Mouse (Mus musculus) natural killer cell, adult 2 months (primary cell): ENCODE data around the gene Chst8.

Experiments used
- DNase-seq, 2 experiments: peaks; one replicate each; pipeline ENCODE4 v3.0.0; 2022; ENCODE audit warnings: low spot score in 2 of 2

The Chst8 gene

GRCm38 (mm10) chr7:34799950-34800511 lies 12.5 kb downstream of the Chst8 start:
- DNase-seq, result no peak

DNA sequence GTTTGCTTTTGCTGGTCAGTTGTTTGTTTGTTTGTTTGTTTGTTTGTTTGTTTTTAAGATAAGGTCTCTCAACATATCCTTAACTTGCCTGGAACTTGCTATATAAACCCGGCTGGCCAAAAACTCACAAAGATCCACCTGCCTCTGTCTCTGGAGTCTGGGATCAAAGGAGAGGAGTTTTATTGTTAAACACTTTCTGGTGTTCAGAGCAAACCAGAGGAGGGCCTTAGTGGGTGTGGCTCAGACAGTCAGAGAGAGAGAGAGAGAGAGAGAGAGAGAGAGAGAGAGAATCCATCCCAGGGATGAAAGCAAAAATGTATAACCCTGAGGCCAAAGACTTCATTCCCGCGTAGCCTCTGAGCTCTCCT lies 13.1 kb downstream of the Chst8 start:
- no peak for DNase-seq

GRCm38 (mm10) chr7:34798441-34799403 lies 13.8 kb downstream of the Chst8 start:
- no peak for DNase-seq

DNA sequence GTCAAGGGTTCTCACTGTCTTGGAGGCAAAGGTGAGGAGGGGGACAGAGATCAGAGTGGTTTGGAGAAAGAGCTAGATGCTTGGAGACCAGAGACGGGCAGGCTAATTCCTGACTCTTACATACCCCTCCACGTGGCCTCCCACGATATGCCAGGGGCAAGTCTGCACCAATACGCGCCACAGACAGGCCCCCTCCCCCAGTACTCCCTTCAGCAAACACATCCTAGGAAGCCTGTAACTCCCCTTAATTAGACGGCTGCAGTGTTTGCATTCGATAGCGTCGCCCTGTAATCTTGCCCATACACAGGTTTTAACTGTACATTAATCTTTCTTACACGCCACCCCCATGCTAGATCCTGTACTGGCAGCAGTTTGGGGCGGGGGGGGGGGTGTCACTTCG lies 14.5 kb downstream of the Chst8 start:
- no peak for DNase-seq

- no peak for DNase-seq
Measured at GRCm38 (mm10) chr7:34790459-34790858, 22.1 kb downstream of the Chst8 start.

- no peak for DNase-seq
Measured at GRCm38 (mm10) chr7:34787171-34787570, 25.3 kb downstream of the Chst8 start.

GRCm38 (mm10) chr7:34785052-34785451 lies 27.5 kb downstream of the Chst8 start:
- DNase-seq, result no peak

DNA sequence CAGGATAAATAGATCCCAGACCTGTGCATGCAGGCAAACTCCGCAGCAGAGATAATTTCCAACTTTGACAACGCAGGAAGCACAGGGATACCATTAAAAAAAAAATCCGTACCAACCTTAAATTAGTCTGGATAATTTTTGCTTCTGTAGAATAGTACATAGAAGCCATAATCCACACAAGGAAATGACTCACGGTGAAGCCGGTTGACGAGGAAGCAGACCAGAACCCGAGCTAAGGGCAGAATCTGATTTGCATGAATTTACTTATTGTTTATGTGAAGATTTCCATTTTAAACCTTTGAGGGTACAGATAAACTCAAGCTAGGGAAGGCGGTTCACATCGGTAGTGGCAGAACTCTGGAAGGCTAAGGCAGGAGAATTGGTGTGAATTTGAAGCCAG lies 28.0 kb downstream of the Chst8 start:
- DNase-seq, result no peak

- no peak for DNase-seq
Measured at GRCm38 (mm10) chr7:34781988-34782387, 30.5 kb downstream of the Chst8 start.

GRCm38 (mm10) chr7:34781217-34781616 lies 31.3 kb downstream of the Chst8 start:
- no peak for DNase-seq

DNA sequence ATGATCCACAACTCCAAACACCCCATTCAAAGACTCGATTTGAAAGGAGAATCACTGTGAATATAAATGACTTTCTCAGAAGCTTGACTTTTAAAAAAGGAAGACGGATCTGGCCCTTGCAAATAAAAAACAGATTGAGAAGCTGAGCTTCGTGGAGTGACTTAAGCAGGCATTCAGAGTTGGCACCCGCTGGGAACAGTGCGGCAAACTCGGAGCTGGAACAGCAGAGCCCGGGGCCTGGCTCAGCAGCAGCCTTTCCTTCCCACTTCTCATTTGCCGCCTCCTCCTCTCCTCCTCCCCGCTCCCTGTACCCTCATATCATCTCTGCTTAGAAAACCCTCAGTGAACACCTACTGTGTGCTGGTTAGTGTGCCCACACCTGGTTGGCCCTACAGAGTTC lies 34.1 kb downstream of the Chst8 start:
- no peak for DNase-seq

DNA sequence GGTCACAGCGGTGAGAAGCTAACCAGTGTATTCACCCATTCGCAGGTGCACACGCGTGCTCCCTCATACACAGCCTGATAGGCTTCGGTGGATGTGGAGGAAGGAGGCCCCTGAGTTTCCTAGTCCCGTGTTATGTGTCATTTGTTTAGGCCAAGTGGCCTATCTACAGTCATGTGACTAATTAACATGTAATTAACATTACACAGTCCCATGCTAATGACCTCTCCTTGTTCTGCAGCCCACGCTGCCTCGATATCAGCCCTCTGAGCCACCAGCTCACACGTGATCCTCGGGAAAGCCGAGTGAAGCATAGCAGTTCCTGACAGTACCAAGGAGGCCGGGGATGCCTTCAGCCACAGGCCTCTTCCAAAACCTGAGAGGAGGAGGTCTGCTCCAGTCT lies 36.9 kb downstream of the Chst8 start:
- DNase-seq, result no peak

GRCm38 (mm10) chr7:34774947-34775346 lies 37.6 kb downstream of the Chst8 start:
- DNase-seq, result no peak

- no peak for DNase-seq
Measured at GRCm38 (mm10) chr7:34774020-34774419, 38.5 kb downstream of the Chst8 start.

GRCm38 (mm10) chr7:34773309-34773708 lies 39.2 kb downstream of the Chst8 start:
- no peak for DNase-seq

- no peak for DNase-seq
Measured at GRCm38 (mm10) chr7:34769531-34769930, 43.0 kb downstream of the Chst8 start.

DNA sequence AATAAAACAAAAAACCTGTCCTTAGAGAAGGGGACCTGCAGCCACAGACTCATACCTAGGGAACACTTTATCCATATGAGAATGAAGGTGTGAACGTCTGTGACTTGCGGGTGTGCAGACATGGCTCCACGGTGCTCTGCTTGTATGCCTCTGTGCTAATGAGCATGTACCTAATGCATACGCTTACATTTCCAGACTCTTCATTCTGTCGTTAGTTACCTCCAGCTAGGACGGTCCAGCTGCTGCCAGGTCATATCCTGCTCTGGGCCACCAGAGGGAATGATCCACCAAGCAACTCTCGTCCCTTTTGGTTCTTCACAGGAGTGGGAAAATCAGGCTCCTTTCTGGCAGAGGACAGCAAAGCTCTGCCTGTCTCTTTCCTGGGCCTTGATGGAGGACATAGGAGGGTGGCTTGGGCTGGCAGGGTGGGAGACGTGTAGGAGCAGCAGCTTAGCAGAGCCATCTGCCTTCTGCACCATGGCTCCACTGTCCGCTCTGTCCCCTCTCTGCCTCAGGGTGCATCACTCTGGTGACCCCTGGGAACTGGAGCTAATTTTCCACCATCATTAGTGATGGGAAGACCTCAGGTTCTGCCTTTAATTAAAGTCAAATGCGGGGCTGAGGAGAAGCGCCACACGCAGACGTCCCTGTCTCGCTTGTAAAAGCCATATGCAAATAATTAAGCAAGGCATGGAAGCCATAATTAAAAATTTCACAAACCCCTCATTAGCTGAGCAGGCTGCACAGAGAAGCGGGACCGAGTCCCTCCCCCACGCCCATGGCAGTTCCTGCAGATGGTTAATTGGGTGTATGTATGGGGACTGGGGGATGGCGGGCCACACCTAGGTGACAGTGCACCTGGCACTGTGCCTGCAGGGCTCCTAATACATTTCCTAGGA lies 48.0 kb downstream of the Chst8 start:
- no peak for DNase-seq

DNA sequence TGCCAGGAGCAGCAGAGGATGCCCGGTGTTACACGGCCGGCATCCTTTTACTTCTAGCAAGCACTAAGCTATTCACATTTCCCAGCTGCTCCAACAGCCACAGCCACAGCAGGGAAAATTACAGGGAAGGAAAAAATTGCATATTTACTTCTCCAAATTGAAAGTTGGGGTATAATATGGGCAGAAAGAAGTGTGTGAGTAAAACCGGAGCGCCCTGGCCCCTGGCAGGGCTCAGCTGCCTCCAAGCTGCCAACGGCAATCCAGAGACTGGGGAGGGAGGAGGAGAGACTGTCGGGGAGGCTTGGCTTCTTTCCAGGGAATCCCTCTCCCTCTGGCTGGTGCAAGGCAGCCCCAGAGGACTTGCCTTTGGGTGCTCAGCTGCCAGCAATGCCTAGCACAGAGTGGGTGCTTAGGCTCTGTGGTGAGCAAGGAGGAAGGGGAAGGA lies 53.1 kb downstream of the Chst8 start:
- DNase-seq, result no peak

GRCm38 (mm10) chr7:34758721-34759120 lies 53.8 kb downstream of the Chst8 start:
- DNase-seq, result no peak

GRCm38 (mm10) chr7:34757513-34757912 lies 55.0 kb downstream of the Chst8 start:
- DNase-seq, result no peak

- no peak for DNase-seq
Measured at GRCm38 (mm10) chr7:34753140-34753886, 59.2 kb downstream of the Chst8 start.
